In the genomic region with DNA sequence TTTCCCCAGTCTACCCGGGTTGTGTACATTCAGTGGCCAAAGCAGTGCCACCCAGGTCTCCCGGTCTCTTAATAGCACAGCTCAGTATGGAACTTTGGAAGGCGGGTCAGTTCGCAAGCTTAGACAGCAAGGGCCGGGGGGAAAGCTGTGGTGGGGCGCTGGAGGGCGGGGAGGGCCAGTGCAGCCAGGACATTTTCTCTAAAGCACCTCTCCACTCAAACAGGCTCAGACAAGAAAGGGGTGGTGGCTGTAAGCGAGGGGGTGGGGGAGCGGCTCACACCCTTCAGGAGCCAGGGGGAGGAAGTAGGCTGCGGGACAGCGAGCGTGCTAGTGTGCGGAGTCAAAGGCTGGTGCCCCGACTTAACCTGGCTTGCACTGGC, we compare ENCODE assay signal across 1 mouse cellular context.
TF ChIP-seq lines count a peak whose summit lies in the region.

No protein-coding gene starts in this region.

TF ChIP-seq in MEL, 35 proteins besides CTCF, POLR2A, EP300 and RAD21 (continued from another document):
- peak; percentile 17; the same call in 1 of the 2 replicates for TF ChIP-seq MAZ (IDR thresholded peaks at IDR 0.05; ENCODE audit: low read depth, low read length)
- peak; percentile 8; the same call in 1 of the 2 replicates for TF ChIP-seq MXI1 (IDR thresholded peaks at IDR 0.05; ENCODE audit: low read depth, low read length)
